Mouse (Mus musculus) limb, embryonic 11.5 days (tissue): Measurements from ENCODE around the gene Bscl2. TPM values are rescaled to one million over a fixed set of nuclear protein-coding genes. Genes with fewer than 3 reads are reported as not detected.
"Not testable (repeated sequence)": the region's sequence is repeated elsewhere in the genome, so short reads cannot be mapped to it uniquely, and the experiment has no call there.

Experiments used
- ATAC-seq: fragments of 200-750 bp; cut with Nextera tagmentation; 2 replicates; pipeline ENCODE4 v1.8.0; 2017; ENCODE audit warnings: low read depth; ENCODE audit not compliant: insufficient number of reproducible peaks, low FRiP score, low TSS enrichment
- DNase-seq: peaks from one replicate; pipeline ENCODE4 v3.0.0-alpha.2; 2015; ENCODE audit warnings: low spot score
- H3K27ac ChIP-seq: fragments of 300-500 bp; sonication (generic); replicated peaks from 2 replicates; pipeline ENCODE4 v1.5.1; 2014; ENCODE audit warnings: low read depth, mild to moderate bottlenecking, low read length
- H3K27me3 ChIP-seq: fragments of 300-500 bp; sonication (generic); 2 replicates; pipeline ENCODE4 v1.6.1; 2014; ENCODE audit warnings: mild to moderate bottlenecking, low read length, mixed read lengths; ENCODE audit not compliant: control insufficient read depth, insufficient read depth
- H3K36me3 ChIP-seq: fragments of 300-500 bp; sonication (generic); 2 replicates; pipeline ENCODE4 v1.6.1; 2014; ENCODE audit warnings: mild to moderate bottlenecking, low read length, moderate library complexity, mixed read lengths; ENCODE audit not compliant: control insufficient read depth, insufficient read depth
- H3K4me1 ChIP-seq: fragments of 300-500 bp; sonication (generic); 2 replicates; pipeline ENCODE4 v1.6.1; 2014; ENCODE audit warnings: low read length, mixed read lengths; ENCODE audit not compliant: control insufficient read depth, insufficient read depth
- H3K4me2 ChIP-seq: fragments of 300-500 bp; sonication (generic); 2 replicates; pipeline ENCODE4 v1.6.1; 2014; ENCODE audit warnings: low read depth, mild to moderate bottlenecking, moderate library complexity; ENCODE audit not compliant: severe bottlenecking
- H3K4me3 ChIP-seq: fragments of 300-500 bp; sonication (generic); 2 replicates; pipeline ENCODE4 v1.5.1; 2014; ENCODE audit warnings: low read depth, low read length
- H3K9ac ChIP-seq: fragments of 300-500 bp; sonication (generic); 2 replicates; pipeline ENCODE4 v1.6.1; 2014; ENCODE audit warnings: mild to moderate bottlenecking, low read length
- H3K9me3 ChIP-seq: fragments of 300-500 bp; sonication (generic); 2 replicates; pipeline ENCODE4 v1.6.1; 2016; ENCODE audit warnings: low read length; ENCODE audit not compliant: control insufficient read depth
- WGBS: fragments of 180-500 bp; shearing (Covaris S2); extraction: QIAGEN DNeasy Blood & Tissue Kit; methylation state at CpG from one replicate; pipeline ENCODE4 v1.1.7; 2014; 5-methylcytosine and 5-hydroxymethylcytosine counted together
- polyA plus RNA-seq: library from polyadenylated mRNA; unstranded; fragments of >200 nt; fragmentation: Nextera tagmentation; extraction: Ambion mirVana; gene quantifications from 2 replicates; pipeline ENCODE4 v1.2.1, GENCODE M21; 2014

The Bscl2 gene
- polyA plus RNA-seq, 1 experiment from 2014 or later = 34.1 TPM

GRCm38 (mm10) chr19:8850402-8850901 lies 13.2 kb downstream of the Bscl2 start, which contains the start of gene Lrrn4cl:
Lrrn4cl (plus strand) TSS chr19:8850768.
- no peaks in the 10 kb centered on the region for H3K27me3 ChIP-seq
- 0 out of 2 replicates have a peak, but pooled peaks cover 4% of the 10 kb centered on the region for H3K4me1 ChIP-seq
- no peak within 1 kb of the TSS for H3K4me3 ChIP-seq
- peaks cover 13% of the 10 kb centered on the region for H3K36me3 ChIP-seq
- H3K4me2 ChIP-seq = no peak within 1 kb of the TSS
- DNase-seq (no peak), ATAC-seq (no peak)
- no peak within 1 kb of the TSS for H3K27ac ChIP-seq
- 16% methylated on average over 7 of the region's 7 CpGs for WGBS
- H3K9me3 ChIP-seq = no peaks in the 10 kb centered on the region
- H3K9ac ChIP-seq = no peak within 1 kb of the TSS

GRCm38 (mm10) chr19:8851639-8852038 lies 14.4 kb downstream of the Bscl2 start:
- DNase-seq = no peak
- no peaks in the 10 kb centered on the region for H3K9me3 ChIP-seq
- no peaks in the 10 kb centered on the region for H3K27me3 ChIP-seq
- no peak overlapping the region for H3K27ac ChIP-seq
- 0 out of 2 replicates have a peak, but pooled peaks cover 4% of the 10 kb centered on the region for H3K4me1 ChIP-seq
- no peak overlapping the region for H3K4me3 ChIP-seq
- WGBS = 52% methylated on average over 7 of the region's 7 CpGs
- no peak for ATAC-seq
- peaks cover 8% of the 10 kb centered on the region for H3K36me3 ChIP-seq
- H3K4me2 ChIP-seq = no peak overlapping the region
- no peak overlapping the region for H3K9ac ChIP-seq

GRCm38 (mm10) chr19:8852236-8852928 lies 15.1 kb downstream of the Bscl2 start:
- no peak overlapping the region; the same call in 1 of the 2 replicates for H3K9ac ChIP-seq
- no peak for DNase-seq

GRCm38 (mm10) chr19:8853117-8853516 lies 15.8 kb downstream of the Bscl2 start:
- H3K9me3 ChIP-seq = no peaks in the 10 kb centered on the region
- no peak for ATAC-seq
- DNase-seq = no peak
- no peak overlapping the region for H3K4me3 ChIP-seq
- no peak overlapping the region for H3K4me2 ChIP-seq
- H3K36me3 ChIP-seq = 0 out of 2 replicates have a peak, but pooled peaks cover 2% of the 10 kb centered on the region
- H3K27me3 ChIP-seq = no peaks in the 10 kb centered on the region
- no peak overlapping the region for H3K27ac ChIP-seq
- no peak overlapping the region for H3K9ac ChIP-seq
- H3K4me1 ChIP-seq = 0 out of 2 replicates have a peak, but pooled peaks cover 4% of the 10 kb centered on the region
- WGBS = 88% methylated on average over 3 of the region's 3 CpGs

More at GRCm38 (mm10) chr19:8852236-8852928, 15.1 kb downstream of the Bscl2 start:
- H3K36me3 ChIP-seq = peaks cover 6% of the 10 kb centered on the region
- no peaks in the 10 kb centered on the region for H3K27me3 ChIP-seq
- H3K4me2 ChIP-seq = no peak overlapping the region
- H3K9me3 ChIP-seq = no peaks in the 10 kb centered on the region
- H3K4me1 ChIP-seq = 0 out of 2 replicates have a peak, but pooled peaks cover 4% of the 10 kb centered on the region
- no peak overlapping the region for H3K27ac ChIP-seq
- H3K4me3 ChIP-seq = no peak overlapping the region
- no peak for ATAC-seq
- WGBS = 54% methylated on average over 10 of the region's 10 CpGs

- ATAC-seq (no peak), DNase-seq (peak; percentile 45)
- Histone ChIP-seq H3K9me3 (no peaks in the 10 kb centered on the region), H3K4me3 (no peak overlapping the region), H3K27ac (no peak overlapping the region), H3K4me2 (no peak overlapping the region), H3K9ac (no peak overlapping the region), H3K36me3 (no peaks in the 10 kb centered on the region), H3K4me1 (no peaks in the 10 kb centered on the region), H3K27me3 (no peaks in the 10 kb centered on the region)
- 39% methylated on average over 4 of the region's 4 CpGs for WGBS
Observed at GRCm38 (mm10) chr19:8857689-8858088, 20.4 kb downstream of the Bscl2 start.

- Histone ChIP-seq H3K4me1 (no peaks in the 10 kb centered on the region), H3K9me3 (no peaks in the 10 kb centered on the region), H3K27ac (no peak overlapping the region), H3K9ac (no peak overlapping the region), H3K4me3 (no peak overlapping the region), H3K4me2 (no peak overlapping the region), H3K36me3 (no peaks in the 10 kb centered on the region), H3K27me3 (no peaks in the 10 kb centered on the region)
- DNase-seq (no peak), ATAC-seq (no peak)
- 16% methylated on average over 1 of the region's 1 CpGs for WGBS
Observed at GRCm38 (mm10) chr19:8859018-8859417, 21.8 kb downstream of the Bscl2 start.

GRCm38 (mm10) chr19:8864265-8864664 lies 27.0 kb downstream of the Bscl2 start:
- no peaks in the 10 kb centered on the region for H3K4me1 ChIP-seq
- no peaks in the 10 kb centered on the region for H3K36me3 ChIP-seq
- ATAC-seq = no peak
- H3K4me2 ChIP-seq = no peak overlapping the region
- no peak overlapping the region for H3K4me3 ChIP-seq
- H3K27ac ChIP-seq = no peak overlapping the region
- H3K9me3 ChIP-seq = no peaks in the 10 kb centered on the region
- no peak overlapping the region for H3K9ac ChIP-seq
- WGBS = 83% methylated on average over 6 of the region's 6 CpGs
- no peak for DNase-seq
- H3K27me3 ChIP-seq = no peaks in the 10 kb centered on the region

GRCm38 (mm10) chr19:8870381-8870780 lies 33.1 kb downstream of the Bscl2 start:
- H3K9me3 ChIP-seq, H3K9ac ChIP-seq, H3K27me3 ChIP-seq, H3K36me3 ChIP-seq, H3K4me1 ChIP-seq, ATAC-seq, H3K27ac ChIP-seq, DNase-seq, H3K4me3 ChIP-seq: not testable (repeated sequence)
- WGBS = 76% methylated on average over 3 of the region's 3 CpGs
- 0 out of 2 replicates have a peak overlapping the region, but pooled peaks have one; percentile 55 for H3K4me2 ChIP-seq
